Mouse (Mus musculus): Measurements from ENCODE around the gene Cntln. TPM values are rescaled to one million over a fixed set of nuclear protein-coding genes. Genes with fewer than 3 reads are reported as not detected.

Gene Cntln
- total and polyA plus RNA-seq, 3 experiments: not detected

DNA sequence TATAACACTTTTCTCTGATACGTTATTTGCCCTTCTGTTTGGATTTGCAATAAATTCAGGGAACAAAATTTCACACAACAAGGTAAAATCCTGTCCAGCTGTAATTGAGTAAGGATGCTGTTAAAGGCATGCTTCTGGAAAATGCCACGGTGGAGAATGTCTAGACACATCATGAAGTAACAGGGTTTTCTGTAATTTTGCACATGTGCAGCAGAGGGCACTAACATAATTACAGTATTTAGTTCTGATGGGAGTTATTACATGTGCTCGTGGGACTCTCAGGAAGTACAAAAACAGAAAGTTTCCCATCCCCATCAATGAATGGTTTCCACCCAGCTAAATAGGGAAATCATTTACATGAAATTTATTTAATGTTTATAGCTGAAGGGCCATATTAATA, 7.8 kb upstream of the Cntln start:
- no peaks in the 10 kb centered on the region for H3K4me1 ChIP-seq (ENCODE audit: control insufficient read depth in 1 of 2, insufficient read depth in 2 of 2, low read length in 2 of 2)
- no peaks in the 10 kb centered on the region for H3K79me2 ChIP-seq (ENCODE audit: control insufficient read depth, insufficient read depth, low read length, poor library complexity)
- no peaks in the 10 kb centered on the region for H3K9me3 ChIP-seq (replicated peaks; ENCODE audit: insufficient read depth, low read length)
- TF ChIP-seq CTCF (IDR thresholded peaks at IDR 0.05 in 2 of 3, conservative IDR thresholded peaks at IDR 0.05 in 1 of 3; ENCODE audit: control insufficient read depth in 1 of 3, insufficient read depth in 1 of 3, low read depth in 2 of 3, low read length in 3 of 3, poor library complexity in 1 of 3, severe bottlenecking in 1 of 3) (0 out of 6 replicates have a peak, but pooled peaks of 1 of the 3 experiments have one; percentile 2), ELF1 (IDR thresholded peaks at IDR 0.05; ENCODE audit: low read depth, low read length) (no peak)
- no peak overlapping the region for H3K4me3 ChIP-seq (ENCODE audit: control insufficient read depth in 1 of 2, insufficient read depth in 1 of 2, low read depth in 2 of 2, low read length in 2 of 2)
- no peak overlapping the region for H3K9ac ChIP-seq (ENCODE audit: control insufficient read depth, low read depth, low read length, poor library complexity, severe bottlenecking)
- H3K36me3 ChIP-seq (ENCODE audit: control insufficient read depth in 1 of 2, insufficient read depth in 2 of 2, low read length in 2 of 2): no peaks in the 10 kb centered on the region
- H3K27ac ChIP-seq (ENCODE audit: control insufficient read depth, low read depth, low read length): no peak overlapping the region
- no peaks in the 10 kb centered on the region for H3K27me3 ChIP-seq (ENCODE audit: control insufficient read depth in 1 of 2, insufficient read depth in 2 of 2, low read length in 2 of 2)
- DNase-seq (ENCODE audit: low read depth, low spot score): no peak

DNA sequence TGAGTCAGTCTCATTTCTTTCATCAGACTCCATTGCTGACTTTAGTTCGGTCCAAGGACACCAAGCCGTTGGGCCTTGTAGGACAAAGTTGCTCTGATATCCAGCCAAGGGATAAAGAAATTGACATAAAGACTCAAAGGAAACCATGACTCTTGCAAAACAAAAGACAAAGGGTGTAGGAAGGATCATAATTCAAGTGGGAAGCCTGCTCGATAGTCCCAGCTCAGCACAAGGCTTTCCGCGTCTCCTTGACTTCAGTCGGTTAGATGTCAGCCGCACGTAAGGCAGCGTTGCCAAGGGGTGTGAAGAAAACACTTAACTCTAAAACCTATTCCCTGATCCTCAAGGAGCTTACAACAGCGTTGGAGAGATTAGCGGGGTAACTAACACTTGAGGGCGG, 463 bp upstream of the Cntln start:
- Histone ChIP-seq H3K27ac (ENCODE audit: control insufficient read depth, low read depth, low read length) (no peak overlapping the region), H3K9ac (ENCODE audit: control insufficient read depth, low read depth, low read length, poor library complexity, severe bottlenecking) (no peak overlapping the region), H3K4me1 (ENCODE audit: control insufficient read depth in 1 of 2, insufficient read depth in 2 of 2, low read length in 2 of 2) (no peaks in the 10 kb centered on the region), H3K4me3 (ENCODE audit: control insufficient read depth in 1 of 2, insufficient read depth in 1 of 2, low read depth in 2 of 2, low read length in 2 of 2) (no peak overlapping the region), H3K36me3 (ENCODE audit: control insufficient read depth in 1 of 2, insufficient read depth in 2 of 2, low read length in 2 of 2) (no peaks in the 10 kb centered on the region), H3K9me3 (replicated peaks; ENCODE audit: insufficient read depth, low read length) (no peaks in the 10 kb centered on the region), H3K79me2 (ENCODE audit: control insufficient read depth, insufficient read depth, low read length, poor library complexity) (no peaks in the 10 kb centered on the region), H3K27me3 (ENCODE audit: control insufficient read depth in 1 of 2, insufficient read depth in 2 of 2, low read length in 2 of 2) (no peaks in the 10 kb centered on the region)
- DNase-seq (ENCODE audit: low read depth, low spot score): no peak
- TF ChIP-seq USF2 (IDR thresholded peaks at IDR 0.05; ENCODE audit: borderline replicate concordance in 1 of 2, insufficient read depth in 1 of 2, low read depth in 1 of 2, low read length in 2 of 2): no peak
- TF ChIP-seq TCF12 (IDR thresholded peaks at IDR 0.05; ENCODE audit: low read depth, low read length): no peak
- TF ChIP-seq MEF2A (IDR thresholded peaks at IDR 0.05; ENCODE audit: extremely low read depth, insufficient replicate concordance, low read depth, low read length, poor library complexity, severe bottlenecking): no peak
- no peak for TF ChIP-seq TBP (IDR thresholded peaks at IDR 0.05; ENCODE audit: low read depth, low read length)
- no peak for TF ChIP-seq USF1 (IDR thresholded peaks at IDR 0.05; ENCODE audit: low read depth, low read length)
- no peak for TF ChIP-seq SMC3 (IDR thresholded peaks at IDR 0.05; ENCODE audit: low read depth, low read length)
- no peak for TF ChIP-seq HCFC1 (IDR thresholded peaks at IDR 0.05; ENCODE audit: low read depth, low read length)
- no peak for TF ChIP-seq POLR2A (IDR thresholded peaks at IDR 0.05; ENCODE audit: control insufficient read depth in 1 of 2, insufficient read depth in 1 of 2, low read depth in 1 of 2, low read length in 2 of 2, poor library complexity in 1 of 2)

DNA sequence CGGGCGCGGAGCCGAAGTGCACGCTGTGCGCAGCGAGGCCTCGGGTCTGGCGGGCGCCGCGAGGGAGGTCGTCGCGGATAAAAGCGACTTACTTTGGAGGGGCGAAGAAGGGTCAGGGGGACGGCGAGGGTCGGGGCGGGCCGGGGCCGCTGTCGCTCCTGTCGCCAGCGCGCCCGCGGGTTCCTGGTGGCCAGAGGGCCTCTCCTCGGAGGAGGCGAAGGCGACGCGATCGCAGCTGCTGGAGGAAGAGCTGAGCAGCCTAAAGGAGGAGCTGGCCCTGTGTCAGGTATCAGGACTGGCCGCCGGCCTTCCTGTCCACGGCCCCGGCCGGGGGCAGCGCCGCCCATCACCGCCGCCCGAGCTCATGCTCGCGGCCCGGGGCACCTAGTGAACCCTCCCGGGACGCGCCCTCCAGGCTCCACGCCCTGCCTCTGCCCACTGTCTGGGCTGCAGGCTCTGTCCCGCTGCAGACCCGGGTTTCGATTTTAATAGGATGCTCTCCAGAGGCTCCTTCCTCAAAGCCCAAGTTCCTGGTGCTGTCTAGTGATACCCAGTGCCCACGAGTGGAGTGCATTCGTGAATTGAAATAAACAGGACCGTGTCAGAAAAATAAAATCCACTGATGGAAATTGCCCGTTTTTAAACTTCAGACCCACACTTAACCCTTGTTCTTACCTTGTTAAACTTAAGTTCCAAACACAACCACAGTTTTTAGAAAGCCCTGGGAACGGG, 596 bp downstream of the Cntln start:
- no peak for DNase-seq (ENCODE audit: low read depth, low spot score)
- TF ChIP-seq MYB (IDR thresholded peaks at IDR 0.05; ENCODE audit: low read depth, low read length): no peak
- TF ChIP-seq MXI1 (IDR thresholded peaks at IDR 0.05; ENCODE audit: low read depth, low read length): no peak
- no peak for TF ChIP-seq E2F4 (IDR thresholded peaks at IDR 0.05; ENCODE audit: borderline replicate concordance, low read depth, low read length)
- TF ChIP-seq POLR2AphosphoS2 (IDR thresholded peaks at IDR 0.05; ENCODE audit: low read length): no peak
- no peak for TF ChIP-seq SIN3A (IDR thresholded peaks at IDR 0.05; ENCODE audit: low read length)
- TF ChIP-seq GATA1 (IDR thresholded peaks at IDR 0.05; ENCODE audit: low read depth, low read length): no peak
- TF ChIP-seq ETS1 (IDR thresholded peaks at IDR 0.05; ENCODE audit: low read depth, low read length): no peak
- TF ChIP-seq ZKSCAN1 (IDR thresholded peaks at IDR 0.05; ENCODE audit: low read depth, low read length): no peak
- no peak for TF ChIP-seq ZC3H11A (IDR thresholded peaks at IDR 0.05; ENCODE audit: low read depth, low read length)
- no peak for TF ChIP-seq NELFE (IDR thresholded peaks at IDR 0.05; ENCODE audit: low read depth, low read length)
- TF ChIP-seq RAD21 (IDR thresholded peaks at IDR 0.05; ENCODE audit: low read depth, low read length): no peak
- no peak for TF ChIP-seq MAZ (IDR thresholded peaks at IDR 0.05; ENCODE audit: low read depth, low read length)
- no peak for TF ChIP-seq ZNF384 (IDR thresholded peaks at IDR 0.05; ENCODE audit: low read depth, low read length)
- Histone ChIP-seq H3K4me3 (ENCODE audit: control insufficient read depth in 1 of 2, insufficient read depth in 1 of 2, low read depth in 2 of 2, low read length in 2 of 2) (no peak overlapping the region), H3K9ac (ENCODE audit: control insufficient read depth, low read depth, low read length, poor library complexity, severe bottlenecking) (no peak overlapping the region), H3K79me2 (ENCODE audit: control insufficient read depth, insufficient read depth, low read length, poor library complexity) (no peaks in the 10 kb centered on the region), H3K27me3 (ENCODE audit: control insufficient read depth in 1 of 2, insufficient read depth in 2 of 2, low read length in 2 of 2) (no peaks in the 10 kb centered on the region), H3K9me3 (replicated peaks; ENCODE audit: insufficient read depth, low read length) (no peaks in the 10 kb centered on the region), H3K27ac (ENCODE audit: control insufficient read depth, low read depth, low read length) (no peak overlapping the region), H3K4me1 (ENCODE audit: control insufficient read depth in 1 of 2, insufficient read depth in 2 of 2, low read length in 2 of 2) (no peaks in the 10 kb centered on the region), H3K36me3 (ENCODE audit: control insufficient read depth in 1 of 2, insufficient read depth in 2 of 2, low read length in 2 of 2) (no peaks in the 10 kb centered on the region)

Measured in MEL (cell line).